Mouse (Mus musculus) megakaryocyte, embryonic 14.5 days (primary cell): ENCODE measurements around the gene Ifit3b. TPM values are rescaled to one million over a fixed set of nuclear protein-coding genes. Genes with fewer than 3 reads are reported as not detected.

Experiments used
- H3K27me3 ChIP-seq: replicated peaks from 2 replicates; pipeline ENCODE3; 2012; ENCODE audit warnings: inconsistent platforms
- H3K36me3 ChIP-seq: replicated peaks from 2 replicates; pipeline ENCODE3; 2012; ENCODE audit warnings: low read length, inconsistent platforms, mixed read lengths
- H3K4me1 ChIP-seq: 2 replicates; pipeline ENCODE4 v1.6.1; 2012; ENCODE audit warnings: inconsistent platforms
- H3K4me3 ChIP-seq: replicated peaks from 2 replicates; pipeline ENCODE3; 2012; ENCODE audit warnings: moderate library complexity, mild to moderate bottlenecking, inconsistent platforms
- H3K9me3 ChIP-seq: 2 replicates; pipeline ENCODE4 v1.6.1; 2012; ENCODE audit warnings: inconsistent platforms
- FLI1 ChIP-seq: IDR thresholded peaks from 2 replicates; pipeline ENCODE4 v1.6.1; 2012; ENCODE audit warnings: low read length, inconsistent platforms, mixed read lengths
- GATA1 ChIP-seq: IDR thresholded peaks from 3 replicates; pipeline ENCODE4 v1.6.1; 2012; ENCODE audit warnings: mixed read lengths, low read length, inconsistent platforms, borderline replicate concordance
- polyA plus RNA-seq: library from polyadenylated mRNA; stranded (reverse); fragments of >175 nt; gene quantifications from 2 replicates; pipeline ENCODE4 v1.2.3, GENCODE M21; 2012; ENCODE audit warnings: low replicate concordance; ENCODE audit not compliant: insufficient read depth

The Ifit3b gene
- polyA plus RNA-seq, 1 experiment, result 1.2 TPM

DNA sequence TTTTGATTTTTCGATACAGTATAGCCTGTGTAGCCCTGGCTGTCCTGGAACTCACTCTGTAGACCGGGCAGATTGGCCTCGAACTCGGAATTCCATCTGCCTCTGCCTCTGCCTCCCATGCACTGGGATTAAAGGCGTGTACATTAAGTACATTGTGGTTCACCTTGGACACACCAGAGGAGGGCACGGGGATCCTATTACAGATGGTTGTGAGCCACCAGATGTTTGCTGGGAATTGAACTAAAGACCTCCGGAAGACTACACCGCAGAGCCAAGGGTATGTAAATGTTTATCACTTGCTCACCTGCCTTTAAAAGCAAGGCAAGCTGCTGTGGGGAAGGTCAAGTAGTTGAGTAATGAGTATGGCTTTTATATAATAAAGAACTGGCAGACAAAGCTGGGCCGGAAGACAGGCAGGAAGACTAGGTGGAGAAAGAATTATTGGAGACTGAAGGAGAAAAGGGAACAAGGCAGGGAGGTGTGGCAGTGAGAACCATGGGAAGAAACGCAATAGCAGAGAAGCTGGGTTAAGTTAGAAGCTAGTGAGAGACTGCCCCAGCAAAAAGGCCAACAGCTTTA, 47.5 kb downstream of the Ifit3b start:
- TF ChIP-seq FLI1 (no peak), GATA1 (no peak)
- Histone ChIP-seq H3K4me3 (no peak overlapping the region), H3K4me1 (peaks cover 58% of the 10 kb centered on the region), H3K36me3 (no peaks in the 10 kb centered on the region), H3K9me3 (no peaks in the 10 kb centered on the region), H3K27me3 (no peaks in the 10 kb centered on the region)

DNA sequence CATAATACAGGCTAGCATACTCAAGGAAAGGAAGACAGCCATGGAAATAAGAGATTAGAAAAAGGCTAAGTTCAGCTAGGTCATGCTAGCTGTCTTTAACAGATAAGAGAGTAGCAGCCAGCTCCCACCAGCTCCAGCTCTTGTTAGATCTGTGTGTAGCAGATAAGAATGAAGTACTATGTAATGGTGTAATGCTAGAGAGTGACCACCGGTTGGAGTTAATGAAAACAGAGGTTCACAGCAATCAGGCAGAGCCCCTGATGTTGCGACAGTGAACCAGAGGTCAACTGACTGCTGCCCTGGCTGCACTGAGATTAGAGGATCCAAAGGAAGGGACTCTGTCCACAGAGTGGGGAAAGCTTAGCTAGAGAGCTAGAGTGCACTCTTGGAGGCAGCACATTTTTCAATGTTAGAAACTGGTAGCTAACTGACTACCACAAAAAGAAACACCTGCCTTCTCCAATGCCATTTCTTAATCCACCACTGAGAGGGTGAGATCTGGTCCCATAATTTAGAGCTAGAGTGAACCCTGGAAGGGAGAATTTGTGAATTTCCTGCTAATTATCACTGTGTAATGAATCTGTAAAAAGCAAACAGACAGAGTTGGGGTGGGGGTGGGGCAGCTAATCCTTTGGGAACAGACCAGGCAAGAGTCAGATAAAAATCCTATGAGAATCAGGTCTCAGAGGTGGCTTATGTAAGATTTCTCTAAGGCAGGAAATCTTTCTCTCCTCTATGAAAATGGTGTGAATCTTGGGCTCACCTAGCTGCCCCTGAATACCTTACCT, 48.9 kb downstream of the Ifit3b start:
- TF ChIP-seq FLI1, result no peak
- TF ChIP-seq GATA1, result peak; percentile 68; the same call in 1 of the 3 replicates
- Histone ChIP-seq H3K4me3 (peak overlapping the region; percentile 60), H3K9me3 (no peaks in the 10 kb centered on the region)

GRCm38 (mm10) chr19:34662067-34662507, 54.3 kb downstream of the Ifit3b start:
- Histone ChIP-seq H3K4me3 (peak overlapping the region; percentile 86), H3K27me3 (peaks cover 2% of the 10 kb centered on the region), H3K4me1 (peaks cover 21% of the 10 kb centered on the region), H3K9me3 (no peaks in the 10 kb centered on the region), H3K36me3 (no peaks in the 10 kb centered on the region)
- TF ChIP-seq FLI1, result no peak
- TF ChIP-seq GATA1, result no peak

More for the DNA sequence above, 48.9 kb downstream of the Ifit3b start:
- H3K36me3 ChIP-seq, result no peaks in the 10 kb centered on the region
- H3K27me3 ChIP-seq, result no peaks in the 10 kb centered on the region
- peaks cover 45% of the 10 kb centered on the region for H3K4me1 ChIP-seq

DNA sequence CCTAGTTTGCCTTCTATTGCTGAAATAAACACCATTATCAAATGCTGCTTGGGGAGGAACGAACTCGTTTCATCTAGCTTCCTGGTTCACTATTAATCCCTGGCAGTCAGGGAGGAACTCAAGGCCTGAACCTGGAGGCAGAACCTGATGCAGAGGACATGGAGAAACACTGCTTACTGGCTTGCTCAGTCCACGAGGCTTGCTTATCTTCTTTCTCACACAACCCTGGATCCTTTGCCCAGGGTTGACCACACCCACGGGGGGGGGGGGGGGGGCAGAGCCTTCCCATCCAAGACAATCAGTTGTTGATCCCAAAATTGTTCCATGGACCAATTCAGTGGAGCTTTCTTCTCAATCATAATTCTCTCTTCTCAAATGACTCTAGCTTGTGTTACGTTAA, 55.0 kb downstream of the Ifit3b start:
- Histone ChIP-seq H3K4me1 (peaks cover 17% of the 10 kb centered on the region), H3K9me3 (no peaks in the 10 kb centered on the region), H3K36me3 (no peaks in the 10 kb centered on the region), H3K27me3 (peaks cover 2% of the 10 kb centered on the region), H3K4me3 (peak overlapping the region; percentile 30)
- TF ChIP-seq GATA1 (no peak), FLI1 (no peak)

Other genes with a start within 250 kb of the Ifit3b start
- gene Ch25h, start 132.8 kb upstream of the Ifit3b start, polyA plus RNA-seq, result not detected in 2 replicates
- gene Lipa, start 80.5 kb upstream of the Ifit3b start, polyA plus RNA-seq, result 1.4 TPM in 1 of 2 replicates, not detected in the other
- 0.25 TPM in 1 of 2 replicates, not detected in the other for gene Ifit2, start 57.3 kb upstream of the Ifit3b start, polyA plus RNA-seq
- gene Ifit3, start 24.4 kb upstream of the Ifit3b start, polyA plus RNA-seq, result 1.9 TPM in 1 of 2 replicates, not detected in the other
- 0.06 TPM in 1 of 2 replicates, not detected in the other for gene Ifit1bl1, start 6.0 kb upstream of the Ifit3b start, polyA plus RNA-seq
- gene Ifit1bl2, start 32.8 kb downstream of the Ifit3b start, polyA plus RNA-seq, result 0.30 TPM in 1 of 2 replicates, not detected in the other
- gene Ifit1, start 32.9 kb downstream of the Ifit3b start, polyA plus RNA-seq, result 1.2 TPM in 1 of 2 replicates, not detected in the other
- gene Slc16a12, start 139.3 kb downstream of the Ifit3b start, polyA plus RNA-seq, result not detected in 2 replicates